Mouse (Mus musculus) embryonic facial prominence, embryonic 10.5 days (tissue): ENCODE measurements at regions not wholly inside any gene's neighbourhood (a gene's known extent, or its start where the extent isn't known, plus 50 kb on each side); places are given as distances from the start of the nearest gene placed in this dataset.
A peak's percentile ranks its signal among the peaks of the same experiment; 100 is the strongest.

ENCODE experiments used
- DNase-seq: peaks from one replicate; pipeline ENCODE4 v3.0.0-alpha.2; 2017; ENCODE audit warnings: low spot score
- H3K27ac ChIP-seq: fragments of 300-500 bp; sonication (generic); replicated peaks from 2 replicates; pipeline ENCODE4 v1.5.1; 2016; ENCODE audit warnings: mild to moderate bottlenecking
- H3K27me3 ChIP-seq: fragments of 300-500 bp; sonication (generic); replicated peaks from 2 replicates; pipeline ENCODE4 v1.6.1; 2016; ENCODE audit warnings: low read depth, mild to moderate bottlenecking; ENCODE audit not compliant: poor library complexity, severe bottlenecking
- H3K36me3 ChIP-seq: fragments of 300-500 bp; sonication (generic); replicated peaks from 2 replicates; pipeline ENCODE4 v1.6.1; 2016; ENCODE audit warnings: mild to moderate bottlenecking, moderate library complexity
- H3K4me1 ChIP-seq: fragments of 300-500 bp; sonication (generic); 2 replicates; pipeline ENCODE4 v1.6.1; 2016
- H3K4me3 ChIP-seq: fragments of 300-500 bp; sonication (generic); 2 replicates; pipeline ENCODE4 v1.5.1; 2016; ENCODE audit warnings: mild to moderate bottlenecking, moderate library complexity
- H3K9me3 ChIP-seq: fragments of 300-500 bp; sonication (generic); 2 replicates; pipeline ENCODE4 v1.6.1; 2016; ENCODE audit warnings: mild to moderate bottlenecking
- WGBS: fragments of 180-500 bp; shearing (Covaris S2); methylation state at CpG from one replicate; pipeline ENCODE4 v1.1.7; 2016; 5-methylcytosine and 5-hydroxymethylcytosine counted together

DNA sequence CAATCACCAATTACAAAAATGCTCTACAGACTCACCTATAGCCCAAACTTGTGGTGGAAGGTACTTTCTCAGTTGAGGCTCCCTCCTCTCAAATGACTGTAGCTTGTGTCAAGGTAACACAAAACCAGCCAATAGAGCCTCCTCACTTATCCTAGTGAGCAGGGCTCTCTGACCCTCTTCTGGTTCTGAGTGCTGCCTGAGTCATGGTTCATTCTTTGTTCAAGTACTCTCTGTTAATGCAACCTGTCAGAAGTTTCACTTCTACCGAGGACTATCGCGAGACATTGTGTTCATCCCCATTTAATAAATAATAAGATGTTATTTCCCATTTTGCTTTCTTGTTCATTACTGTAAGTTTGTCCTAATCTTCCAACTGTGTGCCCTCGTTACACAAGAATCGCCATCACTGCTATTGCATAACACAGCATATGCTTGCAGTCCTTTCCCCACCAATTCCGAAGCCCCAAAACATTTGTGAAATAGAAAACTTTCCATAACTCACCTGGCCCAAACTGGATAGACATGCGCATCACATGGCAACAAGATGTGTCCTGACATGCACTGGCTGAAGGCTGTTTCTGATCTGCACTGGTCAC lies 59.6 kb upstream of the Nabp1 start:
- Histone ChIP-seq H3K4me1 (no peaks in the 10 kb centered on the region), H3K9me3 (no peaks in the 10 kb centered on the region), H3K36me3 (no peaks in the 10 kb centered on the region), H3K27ac (no peak overlapping the region), H3K27me3 (no peaks in the 10 kb centered on the region), H3K4me3 (no peak overlapping the region)
- WGBS = 91% methylated on average over 7 of the region's 7 CpGs
- DNase-seq = no peak

DNA sequence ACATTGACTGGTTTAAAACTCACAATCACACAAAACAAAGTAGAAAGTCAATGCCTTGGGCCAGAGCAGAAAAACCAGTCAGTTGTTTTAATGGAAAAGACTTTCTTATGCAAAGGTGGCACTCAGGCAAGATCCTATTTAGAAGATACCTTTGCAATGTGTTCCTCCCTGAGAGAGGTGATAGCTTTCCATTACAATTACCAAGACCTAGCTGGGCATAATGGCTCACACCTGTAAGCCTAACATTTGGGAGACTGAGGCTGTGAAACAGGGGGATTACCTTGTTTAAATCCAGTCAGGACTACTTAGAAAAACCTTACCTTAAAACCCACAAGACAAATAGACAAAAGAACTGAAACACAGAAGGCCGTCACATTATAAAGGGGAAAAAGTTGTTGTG lies 57.9 kb upstream of the Nabp1 start:
- H3K27ac ChIP-seq = no peak overlapping the region
- DNase-seq = no peak
- no peaks in the 10 kb centered on the region for H3K36me3 ChIP-seq
- no peak overlapping the region for H3K4me3 ChIP-seq
- peaks cover 3% of the 10 kb centered on the region; the same call in 1 of the 2 replicates for H3K4me1 ChIP-seq
- whole genome bisulfite sequencing = 92% methylated on average over 1 of the region's 1 CpGs
- H3K27me3 ChIP-seq = no peaks in the 10 kb centered on the region
- H3K9me3 ChIP-seq = no peaks in the 10 kb centered on the region

GRCm38 (mm10) chr1:51535414-51535813 lies 57.2 kb upstream of the Nabp1 start:
- 94% methylated on average over 2 of the region's 2 CpGs for WGBS
- peaks cover 5% of the 10 kb centered on the region for H3K4me1 ChIP-seq

DNA sequence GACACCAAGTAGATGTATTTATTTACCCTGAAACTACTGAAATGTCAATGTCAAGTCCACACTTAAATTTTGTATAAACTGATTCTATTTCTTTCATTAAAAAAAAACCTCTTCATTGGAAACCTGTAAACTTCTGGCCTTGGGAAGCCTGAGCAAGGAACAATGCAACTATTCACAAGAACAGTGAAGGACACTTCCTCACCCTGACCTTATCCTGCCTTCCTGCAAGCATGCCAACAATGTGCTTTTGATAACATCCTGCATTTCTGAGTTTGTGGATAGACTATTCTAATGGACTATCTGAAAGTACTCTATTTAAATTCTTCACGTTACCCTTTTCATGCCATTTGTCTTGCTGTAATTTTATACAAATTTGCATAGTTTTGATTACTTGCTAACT lies 53.1 kb upstream of the Nabp1 start:
- H3K4me1 ChIP-seq = peaks cover 15% of the 10 kb centered on the region
- no peak overlapping the region for H3K27ac ChIP-seq
- no peaks in the 10 kb centered on the region for H3K27me3 ChIP-seq
- H3K9me3 ChIP-seq = no peaks in the 10 kb centered on the region
- no peaks in the 10 kb centered on the region for H3K36me3 ChIP-seq
- 36% methylated on average over 1 of the region's 1 CpGs for WGBS
- H3K4me3 ChIP-seq = no peak overlapping the region
- no peak for DNase-seq

More at GRCm38 (mm10) chr1:51535414-51535813, 57.2 kb upstream of the Nabp1 start:
- Histone ChIP-seq H3K4me3 (no peak overlapping the region), H3K36me3 (no peaks in the 10 kb centered on the region), H3K27ac (no peak overlapping the region), H3K9me3 (no peaks in the 10 kb centered on the region), H3K27me3 (no peaks in the 10 kb centered on the region)
- DNase-seq = no peak

DNA sequence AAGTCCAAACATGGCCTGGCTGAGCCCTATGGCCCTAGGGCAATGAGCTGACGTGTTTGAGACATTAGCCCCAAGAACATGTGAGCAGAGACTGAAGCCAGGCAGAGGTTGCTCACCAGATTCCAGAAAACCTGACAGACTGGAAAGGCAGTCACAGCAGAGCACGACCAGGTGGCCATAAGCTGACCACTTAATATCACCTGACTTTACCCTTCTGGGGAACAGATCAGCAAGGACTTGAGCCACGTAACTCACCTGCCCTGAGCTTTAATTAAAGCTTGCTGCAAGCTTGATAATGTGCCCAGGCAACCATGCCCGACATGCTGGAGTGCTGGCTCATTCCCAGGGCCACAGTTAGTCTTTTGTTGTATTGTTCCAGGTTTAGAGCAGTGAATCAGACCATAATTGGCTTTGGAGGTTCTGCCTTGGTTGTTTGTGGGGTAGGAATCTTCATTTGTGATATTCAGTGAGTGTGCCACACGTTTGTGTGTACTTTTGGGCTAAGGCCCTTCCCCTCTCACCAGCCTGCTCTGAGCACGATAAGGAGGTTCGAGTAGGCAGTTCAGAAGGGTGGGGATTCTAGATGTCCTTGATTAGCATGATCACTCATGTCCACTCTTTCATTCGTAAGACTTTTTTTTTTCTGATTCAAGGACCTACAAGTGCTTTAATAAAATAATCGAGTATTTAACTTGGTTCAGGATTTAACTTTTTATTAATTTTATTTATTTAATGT lies 52.1 kb upstream of the Nabp1 start:
- Histone ChIP-seq H3K9me3 (no peaks in the 10 kb centered on the region), H3K27ac (peak overlapping the region; percentile 63), H3K36me3 (no peaks in the 10 kb centered on the region), H3K27me3 (no peaks in the 10 kb centered on the region), H3K4me3 (no peak overlapping the region), H3K4me1 (peaks cover 15% of the 10 kb centered on the region)
- peak; percentile 57 for DNase-seq
- WGBS = 60% methylated on average over 9 of the region's 9 CpGs

GRCm38 (mm10) chr1:51529653-51530052 lies 51.4 kb upstream of the Nabp1 start:
- H3K4me3 ChIP-seq = no peak overlapping the region
- no peaks in the 10 kb centered on the region for H3K27me3 ChIP-seq
- H3K4me1 ChIP-seq = peaks cover 15% of the 10 kb centered on the region
- no peaks in the 10 kb centered on the region for H3K36me3 ChIP-seq
- H3K9me3 ChIP-seq = no peaks in the 10 kb centered on the region
- no peak for DNase-seq
- peak overlapping the region; percentile 63; the same call in 1 of the 2 replicates for H3K27ac ChIP-seq
- WGBS = 44% methylated on average over 5 of the region's 5 CpGs

- no peak overlapping the region for H3K27ac ChIP-seq
- H3K36me3 ChIP-seq = no peaks in the 10 kb centered on the region
- no peaks in the 10 kb centered on the region for H3K9me3 ChIP-seq
- no peaks in the 10 kb centered on the region for H3K27me3 ChIP-seq
- no peak overlapping the region for H3K4me3 ChIP-seq
- peaks cover 15% of the 10 kb centered on the region for H3K4me1 ChIP-seq
- WGBS = 80% methylated on average over 1 of the region's 1 CpGs
- no peak for DNase-seq
Measured at GRCm38 (mm10) chr1:51528671-51529070, 50.4 kb upstream of the Nabp1 start.
